In the genomic region with DNA sequence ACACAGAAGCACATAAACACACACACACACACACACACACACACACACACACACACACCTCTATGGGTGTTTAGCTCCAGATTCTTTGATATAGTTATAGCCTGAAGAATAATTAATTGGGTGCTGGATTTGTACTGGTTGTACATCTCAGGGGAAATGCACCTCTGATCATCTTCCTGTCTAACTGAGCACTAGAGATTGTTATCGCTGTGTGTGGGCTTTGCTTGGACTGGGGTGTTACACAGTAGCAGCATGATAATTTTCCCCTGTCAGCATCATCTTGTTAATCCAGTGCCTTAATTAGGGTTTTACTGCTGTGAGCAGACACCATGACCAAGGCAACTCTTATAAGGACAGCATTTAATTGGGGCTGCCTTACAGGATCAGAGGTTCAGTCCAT, we compare ENCODE assay signal across 19 mouse cellular contexts.
DNase-seq lines count a peak whose midpoint lies in the region; ATAC-seq and TF ChIP-seq lines count a peak whose summit lies in the region.
"Had no signal": no experiment of that assay in that cellular context is flagged by ENCODE, and none has a peak within 500 bp of the region (broad histone marks: within the 10 kb centered on the region; RNA-seq: fewer than 3 reads in every experiment).

No protein-coding gene starts in this region.

- H3K4me1 ChIP-seq in hindbrain, embryonic 14.5 days (replicated peaks; ENCODE audit: control insufficient read depth, insufficient read depth, low read length) = no peaks in the 10 kb centered on the region
- H3K4me1 ChIP-seq in hindbrain, embryonic 12.5 days = no peaks in the 10 kb centered on the region
- H3K4me1 ChIP-seq in spleen, adult 2 months (ENCODE audit: control insufficient read depth, insufficient read depth, insufficient read length) = peaks cover 20% of the 10 kb centered on the region; the same call in 1 of the 2 replicates
- no peaks in the 10 kb centered on the region for H3K4me1 ChIP-seq in stomach, postnatal 0 days (replicated peaks; ENCODE audit: control insufficient read depth, insufficient read depth)
- H3K4me1 ChIP-seq: embryonic facial prominence, embryonic 10.5 days; forebrain, embryonic 13.5 days; heart, embryonic 12.5 days had no signal

- no peak for TF ChIP-seq POLR2A in spleen, adult 2 months (IDR thresholded peaks at IDR 0.05; ENCODE audit: low read depth, low read length)

- no peak for TF ChIP-seq CTCF in spleen, adult 2 months (IDR thresholded peaks at IDR 0.05; ENCODE audit: extremely low read depth, insufficient read depth, insufficient read length, insufficient replicate concordance)
- TF ChIP-seq CTCF in stomach, postnatal 0 days (IDR thresholded peaks at IDR 0.05; ENCODE audit: low read depth) = no peak

- no peak for DNase-seq in hindbrain, embryonic 14.5 days (ENCODE audit: low spot score)
- DNase-seq in spleen, adult 2 months (ENCODE audit: low read depth in 1 of 2, low spot score in 2 of 2) = no peak
- no peak for DNase-seq in spleen, postnatal 14 days (ENCODE audit: low spot score in 2 of 2)
- DNase-seq in induced T-regulatory cell, adult 2 months (ENCODE audit: low read depth) = peak; percentile 71
- DNase-seq in natural killer cell, adult 2 months (ENCODE audit: low spot score in 2 of 2) = peak; percentile 26 to 46
- DNase-seq in stomach, postnatal 0 days (ENCODE audit: low spot score) = no peak
- no peak for DNase-seq in spleen, adult 12 weeks (ENCODE audit: low spot score)
- DNase-seq: adrenal gland, postnatal 25 days; B cell, adult 2 months; cerebellum, adult 2 months; cerebellum, postnatal 10 days; gastrocnemius, adult 2 months; gastrocnemius, postnatal 25 days; heart, postnatal 36 days had no signal

- no peaks in the 10 kb centered on the region for H3K9me3 ChIP-seq in hindbrain, embryonic 14.5 days (ENCODE audit: control insufficient read depth, low read length)
- peaks cover 3% of the 10 kb centered on the region; the same call in 1 of the 2 replicates for H3K9me3 ChIP-seq in hindbrain, embryonic 12.5 days (replicated peaks)
- no peaks in the 10 kb centered on the region for H3K9me3 ChIP-seq in stomach, postnatal 0 days (ENCODE audit: control insufficient read depth, low read length)
- H3K9me3 ChIP-seq: embryonic facial prominence, embryonic 10.5 days; forebrain, embryonic 13.5 days; heart, embryonic 12.5 days had no signal

- H3K27ac ChIP-seq in hindbrain, embryonic 14.5 days = no peak overlapping the region
- H3K27ac ChIP-seq in hindbrain, embryonic 12.5 days = no peak overlapping the region
- H3K27ac ChIP-seq in spleen, adult 2 months (ENCODE audit: insufficient read depth, low read length) = peak overlapping the region; percentile 68
- H3K27ac ChIP-seq in stomach, postnatal 0 days (replicated peaks) = no peak overlapping the region
- H3K27ac ChIP-seq: embryonic facial prominence, embryonic 10.5 days; forebrain, embryonic 13.5 days; gastrocnemius, adult 2 months; hindbrain, postnatal 0 days had no signal

- H3K4me3 ChIP-seq in hindbrain, embryonic 14.5 days (replicated peaks; ENCODE audit: low read length) = no peak overlapping the region
- H3K4me3 ChIP-seq in hindbrain, embryonic 12.5 days = no peak overlapping the region
- no peak overlapping the region for H3K4me3 ChIP-seq in spleen, adult 2 months (ENCODE audit: extremely low read depth, insufficient read depth, insufficient read length)
- H3K4me3 ChIP-seq in stomach, postnatal 0 days (ENCODE audit: low read depth, low read length) = no peak overlapping the region
- H3K4me3 ChIP-seq: embryonic facial prominence, embryonic 10.5 days; forebrain, embryonic 13.5 days; gastrocnemius, adult 2 months; heart, embryonic 12.5 days had no signal

- TF ChIP-seq EP300 in stomach, postnatal 0 days (optimal IDR thresholded peaks at IDR 0.05) = no peak

- H3K27me3 ChIP-seq in hindbrain, embryonic 14.5 days (ENCODE audit: control insufficient read depth, insufficient read depth, low read length) = no peaks in the 10 kb centered on the region
- no peaks in the 10 kb centered on the region for H3K27me3 ChIP-seq in hindbrain, embryonic 12.5 days
- H3K27me3 ChIP-seq in spleen, adult 2 months (ENCODE audit: control insufficient read depth, insufficient read depth, low read length) = no peaks in the 10 kb centered on the region
- no peaks in the 10 kb centered on the region for H3K27me3 ChIP-seq in stomach, postnatal 0 days (ENCODE audit: control insufficient read depth, insufficient read depth, low read length)
- H3K27me3 ChIP-seq: forebrain, embryonic 13.5 days; heart, embryonic 12.5 days had no signal

- ATAC-seq in hindbrain, embryonic 14.5 days (ENCODE audit: low FRiP score) = peak; percentile 46; the same call in 1 of the 2 replicates
- no peak for ATAC-seq in hindbrain, embryonic 12.5 days (ENCODE audit: low FRiP score)
- no peak for ATAC-seq in stomach, postnatal 0 days (ENCODE audit: low FRiP score, low TSS enrichment)
- ATAC-seq: forebrain, embryonic 13.5 days; hindbrain, postnatal 0 days had no signal

- H3K4me2 ChIP-seq in hindbrain, embryonic 14.5 days (replicated peaks) = no peak overlapping the region
- H3K4me2 ChIP-seq in hindbrain, embryonic 12.5 days (replicated peaks) = no peak overlapping the region
- no peak overlapping the region for H3K4me2 ChIP-seq in stomach, postnatal 0 days (replicated peaks; ENCODE audit: low read depth)
- H3K4me2 ChIP-seq: forebrain, embryonic 13.5 days; heart, embryonic 12.5 days had no signal

- H3K9ac ChIP-seq in hindbrain, embryonic 14.5 days = no peak overlapping the region
- H3K9ac ChIP-seq in hindbrain, embryonic 12.5 days = no peak overlapping the region
- no peak overlapping the region for H3K9ac ChIP-seq in stomach, postnatal 0 days (ENCODE audit: low read length)
- H3K9ac ChIP-seq: forebrain, embryonic 13.5 days; heart, embryonic 12.5 days had no signal

- WGBS in hindbrain, embryonic 14.5 days = 80% methylated on average over 1 of the region's 1 CpGs
- WGBS in hindbrain, embryonic 12.5 days = 84% methylated on average over 1 of the region's 1 CpGs
- WGBS in spleen, adult 2 months = 64% methylated on average over 1 of the region's 1 CpGs
- 88% methylated on average over 1 of the region's 1 CpGs for WGBS in stomach, postnatal 0 days

- H3K36me3 ChIP-seq in hindbrain, embryonic 14.5 days (replicated peaks; ENCODE audit: control insufficient read depth, insufficient read depth) = no peaks in the 10 kb centered on the region
- no peaks in the 10 kb centered on the region for H3K36me3 ChIP-seq in hindbrain, embryonic 12.5 days
- no peaks in the 10 kb centered on the region for H3K36me3 ChIP-seq in spleen, adult 2 months (ENCODE audit: control insufficient read depth, insufficient read depth, low read length)
- H3K36me3 ChIP-seq in stomach, postnatal 0 days (ENCODE audit: control insufficient read depth, insufficient read depth, low read length) = no peaks in the 10 kb centered on the region
- H3K36me3 ChIP-seq: embryonic facial prominence, embryonic 10.5 days had no signal

Comparison
In these comparisons a context has a peak if more than half of its experiments do, and no peak if none do; other contexts are left out.
1. DNase-seq: peak in induced T-regulatory cell, adult 2 months (single experiment) and natural killer cell, adult 2 months (2 of 2); none in hindbrain, embryonic 14.5 days (single experiment), spleen, adult 2 months (0 of 2), spleen, postnatal 14 days (0 of 2), stomach, postnatal 0 days (single experiment) and spleen, adult 12 weeks (single experiment).